ENCODE assay signal across 8 mouse cellular contexts in genomic region chr14:24993751-24994658, GRCm38 (mm10).
DNase-seq lines count a peak whose midpoint lies in the region; ATAC-seq lines count a peak whose summit lies in the region.

No protein-coding gene starts in this region.

- H3K9ac ChIP-seq in kidney, embryonic 15.5 days, result no peak overlapping the region
- H3K9ac ChIP-seq in embryonic facial prominence, embryonic 15.5 days, result no peak overlapping the region
- peak overlapping the region; percentile 14; the same call in 1 of the 2 replicates for H3K9ac ChIP-seq in neural tube, embryonic 11.5 days (ENCODE audit: low read length)

- H3K36me3 ChIP-seq in kidney, embryonic 15.5 days, result no peaks in the 10 kb centered on the region
- no peaks in the 10 kb centered on the region for H3K36me3 ChIP-seq in embryonic facial prominence, embryonic 15.5 days
- H3K36me3 ChIP-seq in neural tube, embryonic 11.5 days (ENCODE audit: control insufficient read depth, insufficient read depth, low read length), result no peaks in the 10 kb centered on the region

- peaks cover 8% of the 10 kb centered on the region for H3K9me3 ChIP-seq in kidney, embryonic 15.5 days (replicated peaks)
- no peaks in the 10 kb centered on the region; the same call in 1 of the 2 replicates for H3K9me3 ChIP-seq in embryonic facial prominence, embryonic 15.5 days (replicated peaks)
- H3K9me3 ChIP-seq in neural tube, embryonic 11.5 days (ENCODE audit: control insufficient read depth, low read length), result peaks cover 4% of the 10 kb centered on the region; the same call in 1 of the 2 replicates

- H3K27me3 ChIP-seq in kidney, embryonic 15.5 days, result no peaks in the 10 kb centered on the region
- no peaks in the 10 kb centered on the region for H3K27me3 ChIP-seq in embryonic facial prominence, embryonic 15.5 days
- H3K27me3 ChIP-seq in neural tube, embryonic 11.5 days (ENCODE audit: control insufficient read depth, insufficient read depth, low read length), result no peaks in the 10 kb centered on the region

- peaks cover 52% of the 10 kb centered on the region for H3K4me1 ChIP-seq in kidney, embryonic 15.5 days
- H3K4me1 ChIP-seq in embryonic facial prominence, embryonic 15.5 days, result peaks cover 47% of the 10 kb centered on the region
- peaks cover 21% of the 10 kb centered on the region for H3K4me1 ChIP-seq in neural tube, embryonic 11.5 days (ENCODE audit: control insufficient read depth, insufficient read depth, low read length)

- no peak for DNase-seq in kidney, adult 9 months
- DNase-seq in layer of hippocampus, postnatal 14 days (ENCODE audit: low spot score in 2 of 2), result peak; percentile 61 to 80
- DNase-seq in neural tube, embryonic 11.5 days (ENCODE audit: low spot score), result no peak
- DNase-seq in gastrocnemius, postnatal 4 days (ENCODE audit: low spot score in 2 of 2), result no peak

- no peak overlapping the region for H3K4me3 ChIP-seq in kidney, embryonic 15.5 days (replicated peaks)
- H3K4me3 ChIP-seq in embryonic facial prominence, embryonic 15.5 days (replicated peaks), result no peak overlapping the region
- H3K4me3 ChIP-seq in neural tube, embryonic 11.5 days (ENCODE audit: low read depth, low read length), result no peak overlapping the region

- H3K27ac ChIP-seq in kidney, embryonic 15.5 days, result peak overlapping the region; percentile 41
- H3K27ac ChIP-seq in embryonic facial prominence, embryonic 15.5 days (replicated peaks), result peak overlapping the region; percentile 55; the same call in 1 of the 2 replicates
- no peak overlapping the region for H3K27ac ChIP-seq in neural tube, embryonic 11.5 days (ENCODE audit: low read depth, low read length)

- no peak; the same call in 1 of the 2 replicates for ATAC-seq in kidney, embryonic 15.5 days (replicated peaks; ENCODE audit: low FRiP score)
- 0 out of 2 replicates have a peak, but pooled peaks have one; percentile 16 for ATAC-seq in embryonic facial prominence, embryonic 15.5 days (ENCODE audit: insufficient number of reproducible peaks, low FRiP score, low TSS enrichment, low read depth)
- no peak for ATAC-seq in neural tube, embryonic 11.5 days (ENCODE audit: insufficient read depth, low FRiP score, low TSS enrichment)
- no peak for ATAC-seq in inflammation-experienced regulatory T-cells, adult 6 months
- ATAC-seq in megakaryocyte, adult 5-6 weeks (ENCODE audit: poor library complexity, severe bottlenecking), result no peak

- 0 out of 2 replicates have a peak overlapping the region, but pooled peaks have one; percentile 0 for H3K4me2 ChIP-seq in kidney, embryonic 15.5 days
- H3K4me2 ChIP-seq in embryonic facial prominence, embryonic 15.5 days (replicated peaks), result peak overlapping the region; percentile 17; the same call in 1 of the 2 replicates
- H3K4me2 ChIP-seq in neural tube, embryonic 11.5 days (ENCODE audit: low read depth), result no peak overlapping the region

- WGBS in kidney, embryonic 15.5 days, result 35% methylated on average over 21 of the region's 21 CpGs
- 36% methylated on average over 21 of the region's 21 CpGs for WGBS in embryonic facial prominence, embryonic 15.5 days
- 42% methylated on average over 21 of the region's 21 CpGs for WGBS in neural tube, embryonic 11.5 days

Comparison
In these comparisons a context has a peak if more than half of its experiments do, and no peak if none do; other contexts are left out.
1. DNase-seq: peak in layer of hippocampus, postnatal 14 days (2 of 2); none in kidney, adult 9 months (single experiment), neural tube, embryonic 11.5 days (single experiment) and gastrocnemius, postnatal 4 days (0 of 2).